Mouse (Mus musculus): ENCODE results near the gene Pdcd1lg2.

The Pdcd1lg2 gene

DNA sequence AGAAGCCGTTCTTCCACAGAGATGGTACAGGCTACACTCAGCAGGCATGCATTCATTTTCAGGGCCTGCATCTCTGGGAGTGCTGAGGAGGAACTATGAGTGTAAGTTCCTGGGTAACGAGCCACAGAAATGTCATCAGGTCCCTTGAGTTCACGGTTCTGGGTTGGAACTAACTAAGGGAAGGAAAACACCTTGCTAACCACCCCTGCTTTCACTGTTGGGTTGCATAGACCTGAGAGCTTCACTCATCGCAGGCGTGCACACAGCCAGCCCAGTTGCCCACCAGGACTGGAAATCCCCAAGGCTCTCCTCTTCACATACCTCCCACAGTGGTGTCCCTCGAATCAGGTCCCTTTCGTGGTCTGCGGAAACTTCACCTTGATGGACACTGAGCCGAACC lies 35.8 kb upstream of the Pdcd1lg2 start:
- Histone ChIP-seq H3K9me3 (ENCODE audit: low read length) (no peaks in the 10 kb centered on the region), H3K27me3 (ENCODE audit: insufficient read depth, low read length) (no peaks in the 10 kb centered on the region; the same call in 1 of the 2 replicates), H3K36me3 (ENCODE audit: insufficient read depth, low read length) (no peaks in the 10 kb centered on the region), H3K4me1 (replicated peaks; ENCODE audit: low read depth, low read length) (0 out of 2 replicates have a peak, but pooled peaks cover 7% of the 10 kb centered on the region), H3K4me3 (replicated peaks; ENCODE audit: low read length) (no peak overlapping the region)
- TF ChIP-seq POU5F1 (IDR thresholded peaks at IDR 0.05; ENCODE audit: borderline replicate concordance, low read length) (no peak), NANOG (IDR thresholded peaks at IDR 0.05; ENCODE audit: borderline replicate concordance, low read length) (no peak), CTCF (conservative IDR thresholded peaks at IDR 0.05; ENCODE audit: low read length) (no peak)

DNA sequence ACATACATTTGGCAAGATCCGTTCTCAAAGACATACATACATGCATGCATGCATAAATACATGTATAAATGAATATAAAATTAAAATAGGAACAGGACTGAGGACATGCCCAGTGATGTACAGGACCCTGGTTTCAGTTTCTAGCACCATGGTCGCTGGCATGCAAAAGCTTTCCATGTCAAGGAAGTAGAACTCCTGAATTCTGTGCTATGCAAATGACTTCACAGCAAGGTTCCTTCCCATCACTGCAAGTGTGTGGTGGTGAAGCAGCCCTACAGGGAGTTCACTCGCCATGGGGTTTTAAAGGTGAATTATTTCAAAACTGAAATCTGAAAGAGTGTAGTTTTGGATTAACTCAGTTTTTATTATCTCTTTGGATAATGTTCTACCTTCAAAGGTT lies 34.3 kb upstream of the Pdcd1lg2 start:
- TF ChIP-seq POU5F1 (IDR thresholded peaks at IDR 0.05; ENCODE audit: borderline replicate concordance, low read length): no peak
- no peak for TF ChIP-seq CTCF (conservative IDR thresholded peaks at IDR 0.05; ENCODE audit: low read length)
- TF ChIP-seq NANOG (IDR thresholded peaks at IDR 0.05; ENCODE audit: borderline replicate concordance, low read length): no peak
- Histone ChIP-seq H3K4me3 (replicated peaks; ENCODE audit: low read length) (no peak overlapping the region), H3K27me3 (ENCODE audit: insufficient read depth, low read length) (no peaks in the 10 kb centered on the region; the same call in 1 of the 2 replicates), H3K4me1 (replicated peaks; ENCODE audit: low read depth, low read length) (0 out of 2 replicates have a peak, but pooled peaks cover 7% of the 10 kb centered on the region), H3K36me3 (ENCODE audit: insufficient read depth, low read length) (no peaks in the 10 kb centered on the region), H3K9me3 (ENCODE audit: low read length) (no peaks in the 10 kb centered on the region)

DNA sequence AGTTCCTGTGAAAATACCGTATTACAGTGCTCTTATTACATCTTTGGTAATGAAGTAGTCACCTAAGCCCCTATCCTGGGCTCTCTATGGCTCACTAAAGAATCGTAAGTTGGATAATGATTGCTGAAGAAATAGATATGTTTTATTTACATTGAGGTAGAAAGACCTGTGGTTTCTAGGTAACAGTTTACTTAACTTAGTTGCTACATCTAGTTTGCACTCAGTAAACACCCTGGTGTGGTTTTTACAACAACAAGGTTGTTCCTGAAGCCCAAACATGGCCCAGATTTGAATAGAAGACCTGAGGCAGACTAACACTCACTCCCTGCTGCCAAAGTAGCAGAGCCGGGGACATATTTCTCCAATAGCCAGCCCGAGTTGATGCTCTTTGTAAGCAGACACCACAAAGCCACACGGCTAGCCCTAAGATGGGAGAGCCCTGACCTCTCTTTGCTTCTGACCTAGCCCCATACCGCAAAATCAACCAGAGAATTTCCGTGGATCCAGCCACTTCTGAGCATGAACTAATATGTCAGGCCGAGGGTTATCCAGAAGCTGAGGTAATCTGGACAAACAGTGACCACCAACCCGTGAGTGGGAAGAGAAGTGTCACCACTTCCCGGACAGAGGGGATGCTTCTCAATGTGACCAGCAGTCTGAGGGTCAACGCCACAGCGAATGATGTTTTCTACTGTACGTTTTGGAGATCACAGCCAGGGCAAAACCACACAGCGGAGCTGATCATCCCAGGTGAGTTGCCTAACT lies 30.7 kb upstream of the Pdcd1lg2 start:
- Histone ChIP-seq H3K27me3 (ENCODE audit: insufficient read depth, low read length) (no peaks in the 10 kb centered on the region), H3K9me3 (ENCODE audit: low read length) (no peaks in the 10 kb centered on the region), H3K36me3 (ENCODE audit: insufficient read depth, low read length) (no peaks in the 10 kb centered on the region), H3K4me3 (replicated peaks; ENCODE audit: low read length) (no peak overlapping the region), H3K4me1 (replicated peaks; ENCODE audit: low read depth, low read length) (peaks cover 19% of the 10 kb centered on the region)
- TF ChIP-seq POU5F1 (IDR thresholded peaks at IDR 0.05; ENCODE audit: borderline replicate concordance, low read length): no peak

DNA sequence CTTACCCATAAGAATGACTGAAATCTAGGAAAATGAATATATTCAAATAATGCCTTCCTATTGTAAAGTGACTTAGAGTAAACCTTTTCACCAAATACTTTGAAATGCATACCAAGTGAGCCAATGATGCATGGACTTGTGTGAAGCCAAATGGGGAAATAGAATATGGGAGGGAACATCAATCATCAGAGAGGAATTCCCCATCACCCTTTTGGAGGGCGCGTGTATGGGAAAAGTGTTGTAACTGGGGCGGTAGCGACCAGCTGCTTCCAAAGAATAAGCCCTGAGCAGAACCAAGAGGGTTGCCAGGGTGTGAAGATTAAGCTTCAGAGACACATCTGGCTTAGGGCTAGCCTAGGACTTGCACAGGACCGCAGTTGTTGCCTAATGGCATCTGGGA lies 27.4 kb upstream of the Pdcd1lg2 start:
- TF ChIP-seq NANOG (IDR thresholded peaks at IDR 0.05; ENCODE audit: borderline replicate concordance, low read length): no peak
- TF ChIP-seq CTCF (conservative IDR thresholded peaks at IDR 0.05; ENCODE audit: low read length): no peak
- TF ChIP-seq POU5F1 (IDR thresholded peaks at IDR 0.05; ENCODE audit: borderline replicate concordance, low read length): no peak
- no peaks in the 10 kb centered on the region for H3K36me3 ChIP-seq (ENCODE audit: insufficient read depth, low read length)
- H3K27me3 ChIP-seq (ENCODE audit: insufficient read depth, low read length): no peaks in the 10 kb centered on the region
- no peaks in the 10 kb centered on the region for H3K9me3 ChIP-seq (ENCODE audit: low read length)
- H3K4me3 ChIP-seq (replicated peaks; ENCODE audit: low read length): no peak overlapping the region
- peaks cover 19% of the 10 kb centered on the region for H3K4me1 ChIP-seq (replicated peaks; ENCODE audit: low read depth, low read length)

GRCm38 (mm10) chr19:29384412-29384811 lies 26.3 kb upstream of the Pdcd1lg2 start:
- no peak for TF ChIP-seq NANOG (IDR thresholded peaks at IDR 0.05; ENCODE audit: borderline replicate concordance, low read length)

DNA sequence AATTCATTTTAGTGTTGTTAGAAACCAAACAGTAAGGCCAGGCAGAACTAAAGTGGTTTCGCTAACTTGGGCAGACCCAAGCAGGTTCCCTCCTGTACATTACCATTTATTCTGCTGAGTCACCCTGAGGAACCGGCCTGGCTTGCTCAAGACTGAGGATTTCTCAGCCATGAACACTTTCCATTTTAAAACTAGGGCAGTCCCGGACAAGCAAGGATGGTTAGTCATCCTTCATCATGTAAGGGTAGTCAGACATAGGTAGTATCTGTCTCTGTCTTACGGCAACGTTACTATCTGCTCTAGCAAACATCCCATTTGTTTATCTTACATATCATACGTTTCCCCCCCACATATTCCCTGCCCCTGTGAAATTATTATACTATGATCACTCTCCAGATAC lies 25.7 kb upstream of the Pdcd1lg2 start:
- Histone ChIP-seq H3K27me3 (ENCODE audit: insufficient read depth, low read length) (no peaks in the 10 kb centered on the region), H3K36me3 (ENCODE audit: insufficient read depth, low read length) (no peaks in the 10 kb centered on the region), H3K9me3 (ENCODE audit: low read length) (no peaks in the 10 kb centered on the region), H3K4me3 (replicated peaks; ENCODE audit: low read length) (no peak overlapping the region), H3K4me1 (replicated peaks; ENCODE audit: low read depth, low read length) (peaks cover 19% of the 10 kb centered on the region)
- TF ChIP-seq POU5F1 (IDR thresholded peaks at IDR 0.05; ENCODE audit: borderline replicate concordance, low read length) (no peak), NANOG (IDR thresholded peaks at IDR 0.05; ENCODE audit: borderline replicate concordance, low read length) (no peak), CTCF (conservative IDR thresholded peaks at IDR 0.05; ENCODE audit: low read length) (no peak)

More at GRCm38 (mm10) chr19:29384412-29384811, 26.3 kb upstream of the Pdcd1lg2 start:
- Histone ChIP-seq H3K36me3 (ENCODE audit: insufficient read depth, low read length) (no peaks in the 10 kb centered on the region), H3K27me3 (ENCODE audit: insufficient read depth, low read length) (no peaks in the 10 kb centered on the region), H3K9me3 (ENCODE audit: low read length) (no peaks in the 10 kb centered on the region), H3K4me3 (replicated peaks; ENCODE audit: low read length) (no peak overlapping the region), H3K4me1 (replicated peaks; ENCODE audit: low read depth, low read length) (peaks cover 19% of the 10 kb centered on the region)

DNA sequence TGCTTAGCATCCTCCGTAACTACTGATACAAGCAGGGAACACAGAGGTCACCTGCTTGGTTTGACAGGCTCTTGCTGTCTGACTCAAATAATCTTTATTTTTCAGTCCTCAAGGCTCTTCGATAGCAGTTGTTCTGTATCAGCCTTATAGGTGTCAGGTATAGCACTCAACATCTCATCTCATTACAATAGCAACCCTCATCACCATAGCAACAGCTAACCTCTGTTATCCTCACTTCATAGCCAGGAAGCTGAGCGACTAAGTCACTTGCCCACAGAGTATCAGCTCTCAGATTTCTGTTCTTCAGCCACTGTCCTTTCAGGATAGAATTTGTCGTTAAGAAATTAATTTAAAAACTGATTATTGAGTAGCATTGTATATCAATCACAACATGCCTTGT lies 24.9 kb upstream of the Pdcd1lg2 start:
- no peaks in the 10 kb centered on the region for H3K9me3 ChIP-seq (ENCODE audit: low read length)
- H3K27me3 ChIP-seq (ENCODE audit: insufficient read depth, low read length): no peaks in the 10 kb centered on the region
- peaks cover 19% of the 10 kb centered on the region for H3K4me1 ChIP-seq (replicated peaks; ENCODE audit: low read depth, low read length)
- TF ChIP-seq CTCF (conservative IDR thresholded peaks at IDR 0.05; ENCODE audit: low read length) (no peak), POU5F1 (IDR thresholded peaks at IDR 0.05; ENCODE audit: borderline replicate concordance, low read length) (no peak), NANOG (IDR thresholded peaks at IDR 0.05; ENCODE audit: borderline replicate concordance, low read length) (no peak)
- H3K4me3 ChIP-seq (replicated peaks; ENCODE audit: low read length): no peak overlapping the region
- no peaks in the 10 kb centered on the region for H3K36me3 ChIP-seq (ENCODE audit: insufficient read depth, low read length)

- Histone ChIP-seq H3K9me3 (ENCODE audit: low read length) (no peaks in the 10 kb centered on the region), H3K4me3 (replicated peaks; ENCODE audit: low read length) (no peak overlapping the region), H3K4me1 (replicated peaks; ENCODE audit: low read depth, low read length) (peaks cover 14% of the 10 kb centered on the region), H3K27me3 (ENCODE audit: insufficient read depth, low read length) (no peaks in the 10 kb centered on the region), H3K36me3 (ENCODE audit: insufficient read depth, low read length) (no peaks in the 10 kb centered on the region)
- TF ChIP-seq POU5F1 (IDR thresholded peaks at IDR 0.05; ENCODE audit: borderline replicate concordance, low read length): no peak
- no peak for TF ChIP-seq NANOG (IDR thresholded peaks at IDR 0.05; ENCODE audit: borderline replicate concordance, low read length)
- no peak for TF ChIP-seq CTCF (conservative IDR thresholded peaks at IDR 0.05; ENCODE audit: low read length)
Observed at GRCm38 (mm10) chr19:29388818-29389217, 21.9 kb upstream of the Pdcd1lg2 start.

DNA sequence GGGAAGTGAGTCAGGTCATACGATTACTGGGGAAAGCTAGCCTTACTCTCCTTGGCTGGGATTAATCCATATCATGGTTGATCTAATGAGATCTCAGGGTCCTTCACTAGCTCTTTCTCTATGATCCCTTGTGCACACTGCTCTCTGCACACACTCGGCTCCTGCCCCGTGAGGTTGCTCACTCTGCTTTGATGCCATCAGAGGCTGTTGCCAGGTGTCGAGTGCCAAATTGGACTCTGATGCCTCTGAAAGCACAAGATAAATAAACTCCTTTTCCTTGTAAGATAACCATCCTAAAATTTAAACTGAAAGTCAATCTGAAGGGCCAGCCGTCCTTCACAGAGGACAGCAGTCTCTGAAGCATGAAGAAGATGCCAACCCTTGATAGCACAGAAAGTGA lies 20.2 kb upstream of the Pdcd1lg2 start:
- Histone ChIP-seq H3K27me3 (ENCODE audit: insufficient read depth, low read length) (no peaks in the 10 kb centered on the region), H3K4me1 (replicated peaks; ENCODE audit: low read depth, low read length) (no peaks in the 10 kb centered on the region), H3K9me3 (ENCODE audit: low read length) (no peaks in the 10 kb centered on the region), H3K36me3 (ENCODE audit: insufficient read depth, low read length) (no peaks in the 10 kb centered on the region), H3K4me3 (replicated peaks; ENCODE audit: low read length) (no peak overlapping the region)
- no peak for TF ChIP-seq NANOG (IDR thresholded peaks at IDR 0.05; ENCODE audit: borderline replicate concordance, low read length)
- no peak for TF ChIP-seq CTCF (conservative IDR thresholded peaks at IDR 0.05; ENCODE audit: low read length)
- no peak for TF ChIP-seq POU5F1 (IDR thresholded peaks at IDR 0.05; ENCODE audit: borderline replicate concordance, low read length)
